Mouse (Mus musculus): ENCODE data around the gene Nudt6. TPM values are rescaled to one million over a fixed set of nuclear protein-coding genes. Genes with fewer than 3 reads are reported as not detected.

Nudt6 gene
- polyA plus RNA-seq, 1 experiment = 9.3 TPM

DNA sequence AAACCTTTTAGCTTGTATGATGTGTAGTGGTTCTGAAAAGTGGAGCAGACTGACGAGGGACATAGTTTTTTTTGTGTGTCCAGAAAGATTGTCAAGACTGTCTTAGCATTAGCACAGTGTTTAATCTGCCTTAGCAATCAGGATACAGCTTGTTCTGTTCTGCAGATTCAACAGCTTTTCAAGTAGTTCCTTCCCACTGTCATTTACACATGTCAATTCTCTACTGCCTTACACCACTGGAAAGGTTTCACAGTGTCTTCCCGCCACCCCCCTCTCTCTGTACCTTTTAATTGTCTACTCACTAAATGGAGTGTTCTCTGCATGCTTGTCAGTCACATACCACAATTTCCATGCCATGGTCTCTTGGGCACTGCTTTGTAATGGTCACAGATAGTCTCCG is 1.2 kb upstream of the Nudt6 start:
- DNase-seq = no peak
- peak overlapping the region; percentile 94 for H3K4me3 ChIP-seq (replicated peaks; ENCODE audit: insufficient read depth, low read depth, low read length)
- H3K27me3 ChIP-seq (ENCODE audit: control insufficient read depth, insufficient read depth, low read length) = no peaks in the 10 kb centered on the region
- whole genome bisulfite sequencing = 4% methylated on average over 3 of the region's 3 CpGs
- H3K27ac ChIP-seq (ENCODE audit: insufficient read depth, low read length) = no peak overlapping the region
- TF ChIP-seq CTCF (IDR thresholded peaks at IDR 0.05; ENCODE audit: borderline replicate concordance, insufficient read depth, low read depth, low read length) = no peak
- TF ChIP-seq POLR2A (IDR thresholded peaks at IDR 0.05; ENCODE audit: borderline replicate concordance, insufficient read depth, low read length) = no peak
- peaks cover 2% of the 10 kb centered on the region; the same call in 1 of the 2 replicates for H3K4me1 ChIP-seq (ENCODE audit: control insufficient read depth, insufficient read depth, low read length)

DNA sequence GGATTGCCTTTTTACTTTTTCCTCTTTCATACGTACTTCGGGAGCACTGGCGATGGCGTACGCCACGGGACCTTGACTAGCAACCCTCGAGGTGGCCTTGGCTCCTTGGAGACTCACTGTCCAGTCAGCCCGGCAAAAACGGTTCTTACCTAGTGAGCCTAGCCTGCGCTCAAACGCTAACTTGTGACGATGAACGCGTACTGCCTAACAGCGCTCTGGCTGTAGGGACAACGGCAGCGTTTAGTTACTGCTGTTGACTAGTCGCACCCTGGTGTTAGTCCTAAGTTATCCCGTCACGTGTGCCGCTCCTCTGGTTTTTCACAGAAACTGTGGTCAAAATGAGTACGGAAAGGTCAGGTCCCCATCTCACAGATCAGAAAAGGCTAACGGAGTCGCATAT is 630 bp upstream of the Nudt6 start:
- peak overlapping the region; percentile 94 for H3K4me3 ChIP-seq (replicated peaks; ENCODE audit: insufficient read depth, low read depth, low read length)
- TF ChIP-seq POLR2A (IDR thresholded peaks at IDR 0.05; ENCODE audit: borderline replicate concordance, insufficient read depth, low read length) (no peak), CTCF (IDR thresholded peaks at IDR 0.05; ENCODE audit: borderline replicate concordance, insufficient read depth, low read depth, low read length) (no peak)
- DNase-seq = no peak
- under 1% methylated on average over 24 of the region's 24 CpGs for WGBS
- no peak overlapping the region for H3K27ac ChIP-seq (ENCODE audit: insufficient read depth, low read length)
- peaks cover 2% of the 10 kb centered on the region; the same call in 1 of the 2 replicates for H3K4me1 ChIP-seq (ENCODE audit: control insufficient read depth, insufficient read depth, low read length)
- no peaks in the 10 kb centered on the region for H3K27me3 ChIP-seq (ENCODE audit: control insufficient read depth, insufficient read depth, low read length)

- under 1% methylated on average over 45 of the region's 50 CpGs for WGBS
- DNase-seq = peak; percentile 97 to 99
- peak within 1 kb of the TSS; percentile 94 for H3K4me3 ChIP-seq (replicated peaks; ENCODE audit: insufficient read depth, low read depth, low read length)
- TF ChIP-seq POLR2A (IDR thresholded peaks at IDR 0.05; ENCODE audit: borderline replicate concordance, insufficient read depth, low read length) (peak; percentile 76; the same call in 1 of the 2 replicates), CTCF (IDR thresholded peaks at IDR 0.05; ENCODE audit: borderline replicate concordance, insufficient read depth, low read depth, low read length) (no peak)
- no peaks in the 10 kb centered on the region for H3K27me3 ChIP-seq (ENCODE audit: control insufficient read depth, insufficient read depth, low read length)
- peak within 1 kb of the TSS; percentile 85 for H3K27ac ChIP-seq (ENCODE audit: insufficient read depth, low read length)
- H3K4me1 ChIP-seq (ENCODE audit: control insufficient read depth, insufficient read depth, low read length) = peaks cover 4% of the 10 kb centered on the region; the same call in 1 of the 2 replicates
Measured at GRCm38 (mm10) chr3:37419458-37419991, 486 bp downstream of the Nudt6 start, which contains the start of gene Spata5. Gene Spata5 (plus strand): TSS chr3:37419896.

- Histone ChIP-seq H3K4me1 (ENCODE audit: control insufficient read depth, insufficient read depth, low read length) (peaks cover 5% of the 10 kb centered on the region; the same call in 1 of the 2 replicates), H3K27ac (ENCODE audit: insufficient read depth, low read length) (peak overlapping the region; percentile 85), H3K27me3 (ENCODE audit: control insufficient read depth, insufficient read depth, low read length) (no peaks in the 10 kb centered on the region), H3K4me3 (replicated peaks; ENCODE audit: insufficient read depth, low read depth, low read length) (peak overlapping the region; percentile 90)
- DNase-seq = no peak
- WGBS = under 1% methylated on average over 30 of the region's 30 CpGs
- TF ChIP-seq POLR2A (IDR thresholded peaks at IDR 0.05; ENCODE audit: borderline replicate concordance, insufficient read depth, low read length) (no peak), CTCF (IDR thresholded peaks at IDR 0.05; ENCODE audit: borderline replicate concordance, insufficient read depth, low read depth, low read length) (no peak)
Measured at GRCm38 (mm10) chr3:37418961-37419457, 1.0 kb downstream of the Nudt6 start.

GRCm38 (mm10) chr3:37418341-37418740 is 1.7 kb downstream of the Nudt6 start:
- WGBS = 58% methylated on average over 5 of the region's 5 CpGs
- H3K27ac ChIP-seq (ENCODE audit: insufficient read depth, low read length) = no peak overlapping the region; the same call in 1 of the 2 replicates
- no peaks in the 10 kb centered on the region for H3K27me3 ChIP-seq (ENCODE audit: control insufficient read depth, insufficient read depth, low read length)
- peak in 1 of 2 experiments; percentile 14 for DNase-seq
- TF ChIP-seq CTCF (IDR thresholded peaks at IDR 0.05; ENCODE audit: borderline replicate concordance, insufficient read depth, low read depth, low read length) (no peak), POLR2A (IDR thresholded peaks at IDR 0.05; ENCODE audit: borderline replicate concordance, insufficient read depth, low read length) (no peak)
- H3K4me1 ChIP-seq (ENCODE audit: control insufficient read depth, insufficient read depth, low read length) = peaks cover 5% of the 10 kb centered on the region; the same call in 1 of the 2 replicates
- H3K4me3 ChIP-seq (replicated peaks; ENCODE audit: insufficient read depth, low read depth, low read length) = peak overlapping the region; percentile 90

- WGBS = 44% methylated on average over 14 of the region's 14 CpGs
- Histone ChIP-seq H3K27ac (ENCODE audit: insufficient read depth, low read length) (no peak overlapping the region), H3K4me1 (ENCODE audit: control insufficient read depth, insufficient read depth, low read length) (peaks cover 2% of the 10 kb centered on the region; the same call in 1 of the 2 replicates), H3K4me3 (replicated peaks; ENCODE audit: insufficient read depth, low read depth, low read length) (no peak overlapping the region), H3K27me3 (ENCODE audit: control insufficient read depth, insufficient read depth, low read length) (no peaks in the 10 kb centered on the region)
- TF ChIP-seq CTCF (IDR thresholded peaks at IDR 0.05; ENCODE audit: borderline replicate concordance, insufficient read depth, low read depth, low read length) (peak; percentile 52; the same call in 1 of the 2 replicates), POLR2A (IDR thresholded peaks at IDR 0.05; ENCODE audit: borderline replicate concordance, insufficient read depth, low read length) (no peak)
- DNase-seq = peak; percentile 58 to 62
Measured at GRCm38 (mm10) chr3:37414413-37414960, 5.5 kb downstream of the Nudt6 start.

- Histone ChIP-seq H3K4me3 (replicated peaks; ENCODE audit: insufficient read depth, low read depth, low read length) (no peak overlapping the region), H3K27ac (ENCODE audit: insufficient read depth, low read length) (no peak overlapping the region), H3K4me1 (ENCODE audit: control insufficient read depth, insufficient read depth, low read length) (peaks cover 2% of the 10 kb centered on the region; the same call in 1 of the 2 replicates), H3K27me3 (ENCODE audit: control insufficient read depth, insufficient read depth, low read length) (no peaks in the 10 kb centered on the region)
- TF ChIP-seq POLR2A (IDR thresholded peaks at IDR 0.05; ENCODE audit: borderline replicate concordance, insufficient read depth, low read length) (no peak), CTCF (IDR thresholded peaks at IDR 0.05; ENCODE audit: borderline replicate concordance, insufficient read depth, low read depth, low read length) (no peak)
- DNase-seq = no peak
- 56% methylated on average over 3 of the region's 3 CpGs for WGBS
Measured at GRCm38 (mm10) chr3:37413446-37413845, 6.6 kb downstream of the Nudt6 start.

DNA sequence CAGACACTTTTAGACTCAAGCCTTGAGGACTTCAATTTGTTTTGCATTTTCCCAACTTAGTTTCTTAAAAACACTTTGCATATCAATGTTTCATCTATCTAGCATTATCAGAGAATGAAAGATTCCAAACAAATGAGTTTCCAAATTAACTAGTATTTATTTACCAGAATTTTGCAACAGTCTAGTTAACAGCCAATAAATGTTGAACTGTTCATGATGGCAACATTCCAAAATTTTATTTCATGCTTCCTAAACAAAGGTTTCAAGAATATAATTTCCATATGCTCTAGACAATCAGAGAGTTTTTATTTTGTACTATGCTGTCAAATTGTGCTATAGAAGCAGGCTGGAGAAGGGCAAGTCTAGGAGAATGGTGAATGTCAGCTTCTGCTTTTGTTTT is 12.4 kb downstream of the Nudt6 start:
- no peak overlapping the region for H3K27ac ChIP-seq (ENCODE audit: insufficient read depth, low read length)
- H3K4me3 ChIP-seq (replicated peaks; ENCODE audit: insufficient read depth, low read depth, low read length) = no peak overlapping the region
- no peaks in the 10 kb centered on the region for H3K27me3 ChIP-seq (ENCODE audit: control insufficient read depth, insufficient read depth, low read length)
- H3K4me1 ChIP-seq (ENCODE audit: control insufficient read depth, insufficient read depth, low read length) = no peaks in the 10 kb centered on the region
- TF ChIP-seq CTCF (IDR thresholded peaks at IDR 0.05; ENCODE audit: borderline replicate concordance, insufficient read depth, low read depth, low read length) (no peak), POLR2A (IDR thresholded peaks at IDR 0.05; ENCODE audit: borderline replicate concordance, insufficient read depth, low read length) (no peak)
- DNase-seq = no peak
